Mouse (Mus musculus) liver, embryonic 14 days (tissue): ENCODE data around the gene Sorbs1. TPM values are rescaled to one million over a fixed set of nuclear protein-coding genes. Genes with fewer than 3 reads are reported as not detected.

Experiments used
- polyA plus RNA-seq: library from polyadenylated mRNA; depleted of rRNA; stranded (reverse); fragments of >200 nt; gene quantifications from 2 replicates; pipeline ENCODE4 v1.2.3, GENCODE M21; 2012; rRNA removed

Gene Sorbs1
- 11.2 and 11.4 TPM in 2 replicates for polyA plus RNA-seq

GRCm38 (mm10) chr19:40513632-40514078, at the start of gene Sorbs1:
Sorbs1 (minus strand) TSS chr19:40513779.

DNA sequence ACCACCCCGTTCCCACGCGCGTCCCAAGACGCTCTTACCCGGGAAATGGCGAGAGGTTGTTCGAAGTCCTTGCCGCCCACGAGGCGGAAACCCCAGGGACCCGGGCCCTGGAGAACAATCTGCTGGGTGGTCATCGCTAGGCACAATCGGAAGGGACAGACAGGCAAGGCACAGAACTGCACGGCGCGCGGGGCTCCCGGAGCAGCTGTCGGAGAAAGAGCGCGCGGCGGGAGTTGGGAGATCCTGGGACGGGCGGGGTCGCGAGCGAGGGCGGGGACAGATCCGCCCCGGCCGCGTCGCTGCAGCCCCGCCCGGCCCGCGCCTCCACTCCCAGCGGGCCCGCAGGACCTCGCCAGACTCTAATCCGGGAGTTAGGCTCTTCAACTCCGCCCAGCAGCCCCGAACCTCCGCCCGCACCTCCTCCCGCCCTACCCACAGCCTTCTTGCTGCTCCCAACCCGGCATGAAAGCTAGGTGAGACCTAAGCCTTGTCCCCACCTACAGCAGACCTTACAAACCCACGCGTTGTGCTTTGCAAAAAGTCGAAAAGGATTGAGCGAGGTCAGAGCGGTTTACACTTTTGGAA, 242.2 kb downstream of the Sorbs1 start, which contains the start of gene Pdlim1:
Gene Pdlim1, minus strand, starts transcription at position 535 of the 585 bp plus-strand sequence.

Other genes starting within 250 kb of the Sorbs1 start
- 26.5 and 34.6 TPM in 2 replicates for gene Pdlim1, start 241.9 kb downstream of the Sorbs1 start, polyA plus RNA-seq
- gene Aldh18a1, start 74.7 kb upstream of the Sorbs1 start, polyA plus RNA-seq, result 24.8 and 26.4 TPM in 2 replicates
- gene Tctn3, start 98.5 kb upstream of the Sorbs1 start, polyA plus RNA-seq, result 1.5 and 1.9 TPM in 2 replicates
- gene Entpd1, start 98.6 kb upstream of the Sorbs1 start, polyA plus RNA-seq, result 1.7 and 2.5 TPM in 2 replicates
- 0.50 and 0.54 TPM in 2 replicates for gene Cc2d2b, start 235.0 kb upstream of the Sorbs1 start, polyA plus RNA-seq